Mouse (Mus musculus) hindbrain, embryonic 11.5 days (tissue): ENCODE results near the gene Ube2d2b. TPM values are rescaled to one million over a fixed set of nuclear protein-coding genes. Genes with fewer than 3 reads are reported as not detected.

Experiments
- ATAC-seq: fragments of 200-750 bp; cut with Nextera tagmentation; 2 replicates; pipeline ENCODE4 v1.8.0; 2017; ENCODE audit warnings: mild to moderate bottlenecking, moderate TSS enrichment, moderate library complexity; ENCODE audit not compliant: low FRiP score
- DNase-seq: peaks from one replicate; pipeline ENCODE4 v3.0.0-alpha.2; 2015; ENCODE audit warnings: low spot score
- H3K27ac ChIP-seq: fragments of 300-500 bp; sonication (generic); 2 replicates; pipeline ENCODE4 v1.5.1; 2014; ENCODE audit warnings: mild to moderate bottlenecking, low read depth, low read length
- H3K27me3 ChIP-seq: fragments of 300-500 bp; sonication (generic); 2 replicates; pipeline ENCODE4 v1.6.1; 2014; ENCODE audit warnings: mild to moderate bottlenecking, low read length, moderate library complexity, mixed read lengths; ENCODE audit not compliant: control insufficient read depth, insufficient read depth
- H3K36me3 ChIP-seq: fragments of 300-500 bp; sonication (generic); 2 replicates; pipeline ENCODE4 v1.6.1; 2014; ENCODE audit warnings: mild to moderate bottlenecking, low read length, moderate library complexity, mixed read lengths; ENCODE audit not compliant: control insufficient read depth, insufficient read depth
- H3K4me1 ChIP-seq: fragments of 300-500 bp; sonication (generic); replicated peaks from 2 replicates; pipeline ENCODE4 v1.6.1; 2014; ENCODE audit warnings: low read length, mixed read lengths; ENCODE audit not compliant: control insufficient read depth, insufficient read depth
- H3K4me2 ChIP-seq: fragments of 300-500 bp; sonication (generic); replicated peaks from 2 replicates; pipeline ENCODE4 v1.6.1; 2014; ENCODE audit warnings: mild to moderate bottlenecking, low read depth, low read length
- H3K4me3 ChIP-seq: fragments of 300-500 bp; sonication (generic); 2 replicates; pipeline ENCODE4 v1.5.1; 2014; ENCODE audit warnings: low read depth, low read length
- H3K9ac ChIP-seq: fragments of 300-500 bp; sonication (generic); 2 replicates; pipeline ENCODE4 v1.6.1; 2014; ENCODE audit warnings: low read depth, low read length
- H3K9me3 ChIP-seq: fragments of 300-500 bp; sonication (generic); 2 replicates; pipeline ENCODE4 v1.6.1; 2016; ENCODE audit warnings: low read length; ENCODE audit not compliant: control insufficient read depth
- WGBS: fragments of 180-500 bp; shearing (Covaris S2); extraction: QIAGEN DNeasy Blood & Tissue Kit; methylation state at CpG from one replicate; pipeline ENCODE4 v1.1.7; 2014; 5-methylcytosine and 5-hydroxymethylcytosine counted together
- polyA plus RNA-seq: library from polyadenylated mRNA; unstranded; fragments of >200 nt; fragmentation: Nextera tagmentation; extraction: Ambion mirVana; gene quantifications from 2 replicates; pipeline ENCODE4 v1.2.1, GENCODE M21; 2014

The Ube2d2b gene
- polyA plus RNA-seq, 1 experiment from 2014 or later, result 0.46 TPM

DNA sequence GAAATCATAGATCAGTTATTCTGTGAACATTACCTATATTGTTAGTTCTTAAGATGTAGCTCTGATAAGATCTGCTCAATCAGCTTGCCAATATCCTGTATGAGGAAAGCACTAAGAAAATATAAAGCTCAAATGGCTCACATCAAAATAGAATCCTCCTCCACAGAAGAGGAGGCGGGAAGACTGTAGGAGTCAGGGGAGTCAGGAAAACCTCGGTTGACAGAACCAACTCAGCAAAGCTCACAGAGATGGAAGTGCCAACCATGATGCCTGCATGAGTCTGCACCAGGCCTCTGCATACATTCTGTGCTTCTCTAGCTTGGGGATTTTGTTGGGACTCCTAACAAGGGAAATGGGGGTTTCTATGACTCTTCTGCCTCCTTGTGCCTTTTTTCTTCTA, 28.7 kb upstream of the Ube2d2b start:
- Histone ChIP-seq H3K4me1 (no peaks in the 10 kb centered on the region), H3K9ac (no peak overlapping the region), H3K4me2 (no peak overlapping the region), H3K27ac (no peak overlapping the region), H3K9me3 (no peaks in the 10 kb centered on the region), H3K36me3 (no peaks in the 10 kb centered on the region), H3K27me3 (no peaks in the 10 kb centered on the region), H3K4me3 (no peak overlapping the region)
- ATAC-seq (no peak), DNase-seq (no peak)
- 81% methylated on average over 2 of the region's 2 CpGs for WGBS

DNA sequence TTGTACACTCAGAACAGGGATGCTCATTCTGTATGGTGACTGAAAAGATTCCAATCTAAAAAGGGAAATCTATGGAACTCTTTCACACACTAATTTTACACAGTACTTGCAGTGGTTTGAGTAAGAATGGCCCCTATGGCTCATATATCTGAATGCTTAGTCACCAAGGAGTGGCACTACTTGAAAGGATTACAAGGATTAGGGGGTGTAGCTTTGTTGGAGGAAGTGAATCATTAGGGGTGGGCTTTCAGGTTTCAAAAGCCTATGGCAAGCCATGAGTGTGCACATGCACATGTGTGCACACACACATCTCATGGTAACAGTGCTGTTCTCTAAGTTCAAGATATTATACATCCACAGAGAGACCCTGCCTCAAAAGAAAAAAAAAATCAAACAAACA, 27.3 kb upstream of the Ube2d2b start:
- H3K9ac ChIP-seq, result no peak overlapping the region
- DNase-seq (no peak), ATAC-seq (no peak)
- H3K9me3 ChIP-seq, result no peaks in the 10 kb centered on the region
- no peak overlapping the region for H3K27ac ChIP-seq
- no peaks in the 10 kb centered on the region for H3K36me3 ChIP-seq
- no peaks in the 10 kb centered on the region for H3K4me1 ChIP-seq
- H3K4me3 ChIP-seq, result no peak overlapping the region
- no peaks in the 10 kb centered on the region for H3K27me3 ChIP-seq
- no peak overlapping the region for H3K4me2 ChIP-seq

DNA sequence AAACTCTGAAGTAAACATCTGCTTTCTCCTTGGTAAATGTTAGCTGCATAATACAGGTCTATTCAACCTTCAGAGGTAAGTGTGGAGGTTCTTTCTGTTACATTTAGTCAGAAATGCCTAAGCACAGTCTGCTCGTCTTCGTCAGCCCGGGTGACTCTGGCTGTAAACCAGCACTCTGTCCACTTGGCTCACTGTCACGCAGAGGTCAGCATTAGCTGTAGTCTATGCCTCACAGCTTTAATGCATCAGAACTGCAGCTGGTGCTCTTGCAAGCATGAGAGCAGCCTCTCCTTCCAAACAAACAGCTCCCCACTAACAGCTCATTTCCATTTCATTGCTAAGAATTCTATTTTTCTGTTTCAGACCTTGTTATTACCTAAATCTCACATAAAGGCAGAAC, 22.4 kb upstream of the Ube2d2b start:
- Histone ChIP-seq H3K9ac (no peak overlapping the region), H3K27me3 (no peaks in the 10 kb centered on the region), H3K36me3 (no peaks in the 10 kb centered on the region), H3K4me3 (no peak overlapping the region), H3K4me1 (no peaks in the 10 kb centered on the region), H3K4me2 (no peak overlapping the region), H3K27ac (no peak overlapping the region), H3K9me3 (no peaks in the 10 kb centered on the region)
- WGBS, result 93% methylated on average over 4 of the region's 4 CpGs
- ATAC-seq (no peak), DNase-seq (no peak)

DNA sequence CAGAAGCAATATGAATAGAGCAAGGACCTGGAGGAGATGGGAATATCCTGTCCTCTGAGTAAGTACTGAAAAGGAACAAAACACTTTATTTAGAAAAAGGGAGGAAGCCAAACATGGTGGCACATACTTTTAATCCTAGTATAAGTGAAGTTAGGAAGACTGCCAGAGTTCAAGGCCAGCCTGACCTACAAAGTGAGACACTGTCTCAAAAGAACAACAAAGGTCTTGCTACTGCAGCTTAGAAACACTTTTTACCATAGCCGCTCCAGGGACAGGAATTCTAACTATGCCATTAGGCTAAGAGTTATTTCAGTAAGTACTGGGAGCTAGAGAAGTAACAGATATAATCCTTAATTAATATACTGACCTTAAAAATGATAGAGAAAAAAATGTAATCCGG, 15.2 kb upstream of the Ube2d2b start:
- Histone ChIP-seq H3K27me3 (no peaks in the 10 kb centered on the region), H3K9me3 (no peaks in the 10 kb centered on the region), H3K36me3 (0 out of 2 replicates have a peak, but pooled peaks cover 3% of the 10 kb centered on the region), H3K4me1 (no peaks in the 10 kb centered on the region), H3K4me3 (no peak overlapping the region), H3K9ac (no peak overlapping the region), H3K4me2 (no peak overlapping the region), H3K27ac (no peak overlapping the region)
- 90% methylated on average over 2 of the region's 2 CpGs for WGBS
- ATAC-seq (no peak), DNase-seq (no peak)

DNA sequence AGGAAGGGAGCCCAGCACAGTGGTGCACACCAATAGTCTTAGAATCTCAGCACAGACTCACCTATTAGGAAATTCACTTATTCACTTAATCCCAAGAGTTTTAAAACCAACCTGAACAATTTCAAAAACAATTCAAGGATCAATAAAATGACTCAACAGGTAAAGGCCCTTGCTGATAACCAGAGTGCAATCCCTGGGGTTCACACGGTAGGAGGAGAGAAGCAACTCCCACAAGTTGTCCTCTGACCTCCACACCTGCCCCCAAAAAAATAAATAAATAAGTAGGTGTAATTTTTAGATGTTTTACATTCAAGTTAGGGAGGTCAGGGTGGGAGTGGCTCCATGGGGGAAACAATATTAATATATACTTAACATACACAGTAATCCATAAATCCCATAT, 7.4 kb upstream of the Ube2d2b start:
- Histone ChIP-seq H3K4me3 (no peak overlapping the region), H3K9ac (no peak overlapping the region), H3K27ac (no peak overlapping the region), H3K4me1 (no peaks in the 10 kb centered on the region), H3K36me3 (no peaks in the 10 kb centered on the region), H3K9me3 (no peaks in the 10 kb centered on the region), H3K27me3 (no peaks in the 10 kb centered on the region), H3K4me2 (no peak overlapping the region)
- ATAC-seq, result no peak
- no peak for DNase-seq
- WGBS, result 94% methylated on average over 1 of the region's 1 CpGs

DNA sequence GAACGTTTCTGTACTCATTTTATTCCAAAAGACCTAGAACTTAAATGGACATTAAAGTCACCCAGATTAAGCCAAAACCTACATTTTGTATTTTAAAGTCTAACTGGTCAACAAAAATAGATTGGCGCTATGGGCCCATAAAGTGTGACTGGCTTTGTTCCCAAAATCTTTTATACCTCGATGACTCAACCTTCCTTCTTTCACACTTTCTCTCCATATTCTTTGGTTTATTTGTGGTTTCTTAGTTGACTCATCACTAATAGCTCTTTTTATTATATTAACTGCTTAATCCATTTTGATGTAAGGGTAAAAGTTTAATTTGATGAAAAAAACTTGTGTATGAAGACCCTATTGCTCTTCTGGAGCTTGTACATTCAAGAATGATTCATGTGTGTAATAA, 1.5 kb downstream of the Ube2d2b start:
- Histone ChIP-seq H3K4me3 (no peak overlapping the region), H3K27ac (no peak overlapping the region), H3K4me2 (no peak overlapping the region), H3K9me3 (no peaks in the 10 kb centered on the region), H3K27me3 (no peaks in the 10 kb centered on the region), H3K9ac (no peak overlapping the region), H3K36me3 (no peaks in the 10 kb centered on the region), H3K4me1 (no peaks in the 10 kb centered on the region)
- no peak for ATAC-seq
- 96% methylated on average over 3 of the region's 3 CpGs for WGBS
- no peak for DNase-seq

DNA sequence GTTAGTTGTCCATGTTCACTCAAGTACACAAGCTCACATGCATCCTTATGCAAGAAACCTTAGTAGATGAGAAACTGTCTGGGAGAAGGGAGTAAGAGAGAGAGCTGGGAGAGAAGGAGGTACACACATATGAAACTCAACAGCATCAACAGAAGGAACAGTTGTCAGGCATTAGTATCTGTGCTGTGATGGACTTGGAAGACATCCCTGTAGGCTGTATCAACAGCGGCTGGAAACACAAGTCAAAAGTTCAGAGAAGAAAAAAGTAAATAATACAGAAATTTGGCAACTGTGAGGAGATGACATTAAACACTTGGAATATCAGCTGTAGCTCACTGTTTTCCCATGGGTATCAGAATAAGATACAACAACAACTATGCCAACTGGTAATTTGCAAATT, 4.4 kb downstream of the Ube2d2b start:
- Histone ChIP-seq H3K9ac (no peak overlapping the region), H3K4me1 (no peaks in the 10 kb centered on the region), H3K4me2 (no peak overlapping the region), H3K27ac (no peak overlapping the region), H3K4me3 (no peak overlapping the region), H3K9me3 (no peaks in the 10 kb centered on the region), H3K27me3 (no peaks in the 10 kb centered on the region), H3K36me3 (no peaks in the 10 kb centered on the region)
- DNase-seq (no peak), ATAC-seq (no peak)
- 78% methylated on average over 1 of the region's 1 CpGs for WGBS

DNA sequence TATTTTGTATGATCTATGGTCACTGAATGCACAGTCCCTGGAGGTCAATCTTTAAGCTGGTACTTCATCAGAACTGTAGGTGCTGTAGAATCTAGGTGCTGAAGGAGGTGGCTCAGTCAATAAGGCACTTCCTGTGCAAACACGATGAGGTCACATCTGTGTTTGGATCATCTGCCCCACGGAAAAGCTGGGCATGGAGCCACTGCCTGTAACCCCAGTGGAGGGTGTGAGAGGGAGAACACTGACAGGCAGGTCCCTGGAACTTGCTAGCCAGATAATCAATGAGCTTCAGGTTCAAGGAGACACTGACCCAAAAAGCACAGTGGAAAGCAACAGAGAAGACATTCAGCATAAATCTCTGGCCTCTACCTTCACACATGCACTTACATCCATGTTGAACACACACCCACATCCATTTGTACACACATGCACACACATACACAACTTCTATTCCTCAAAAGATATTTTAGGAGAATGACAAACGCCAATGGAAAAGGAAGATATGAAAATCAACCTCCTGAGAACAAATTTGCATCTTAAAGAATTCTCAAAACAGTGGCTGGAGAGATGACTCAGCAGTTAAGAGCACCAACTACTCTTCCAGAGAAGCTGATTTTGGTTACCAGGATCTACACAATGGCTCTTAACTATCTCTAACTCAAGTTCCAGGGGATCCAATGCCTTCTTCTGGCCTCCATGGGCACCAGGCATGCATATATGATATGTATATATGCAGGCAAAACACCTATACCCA, 9.2 kb downstream of the Ube2d2b start:
- Histone ChIP-seq H3K27me3 (no peaks in the 10 kb centered on the region), H3K4me3 (no peak overlapping the region), H3K36me3 (no peaks in the 10 kb centered on the region), H3K4me2 (no peak overlapping the region), H3K9ac (no peak overlapping the region), H3K4me1 (no peaks in the 10 kb centered on the region), H3K27ac (no peak overlapping the region), H3K9me3 (no peaks in the 10 kb centered on the region)
- DNase-seq (no peak), ATAC-seq (no peak)
- WGBS, result 66% methylated on average over 3 of the region's 3 CpGs

DNA sequence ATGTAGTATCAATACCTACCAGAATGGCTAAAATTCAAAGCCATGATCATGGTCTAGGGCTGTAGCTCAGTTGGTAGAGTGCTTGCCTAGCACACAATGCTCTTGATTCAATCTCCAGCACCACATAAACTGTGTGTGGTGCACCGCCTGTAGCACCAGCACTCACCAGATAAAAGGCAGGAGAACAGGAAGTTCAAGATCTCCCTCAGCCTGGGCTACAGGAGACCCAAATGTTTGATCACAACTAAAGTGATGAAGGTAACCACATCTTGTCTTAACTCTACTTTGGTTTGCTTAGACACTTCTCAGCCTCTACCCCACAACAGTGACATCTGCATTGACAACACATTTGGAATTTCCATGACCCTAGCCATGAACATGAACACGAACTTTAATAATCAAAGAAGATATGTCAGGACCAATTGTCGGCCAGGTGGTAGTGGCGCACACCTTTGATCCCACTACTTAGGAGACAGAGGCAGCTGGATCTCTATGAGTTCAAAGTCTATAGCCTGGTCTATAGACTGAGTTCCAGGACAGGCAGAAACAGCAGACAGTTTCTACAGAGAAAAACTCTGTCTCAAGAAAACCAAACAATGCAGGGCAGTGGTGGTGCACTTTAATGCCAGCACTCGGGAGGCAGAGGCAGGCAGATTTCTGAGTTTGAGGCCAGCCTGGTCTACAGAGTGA, 10.8 kb downstream of the Ube2d2b start:
- DNase-seq (no peak), ATAC-seq (no peak)
- Histone ChIP-seq H3K36me3 (no peaks in the 10 kb centered on the region), H3K4me1 (no peaks in the 10 kb centered on the region), H3K9me3 (no peaks in the 10 kb centered on the region), H3K4me3 (no peak overlapping the region), H3K27ac (no peak overlapping the region), H3K9ac (no peak overlapping the region), H3K4me2 (no peak overlapping the region), H3K27me3 (no peaks in the 10 kb centered on the region)
- 94% methylated on average over 5 of the region's 5 CpGs for WGBS
